Mouse (Mus musculus) forebrain, embryonic 14.5 days (tissue): Measurements from ENCODE around the gene Apex2. TPM values are rescaled to one million over a fixed set of nuclear protein-coding genes. Genes with fewer than 3 reads are reported as not detected.

Source experiments
- ATAC-seq: fragments of 200-750 bp; cut with Nextera tagmentation; 2 replicates; pipeline ENCODE4 v1.8.0; 2017; ENCODE audit warnings: mild to moderate bottlenecking, moderate library complexity
- DNase-seq: peaks from one replicate; pipeline ENCODE4 v3.0.0-alpha.2; 2015; ENCODE audit warnings: low spot score
- H3K27ac ChIP-seq: fragments of 300-500 bp; sonication (generic); 2 replicates; pipeline ENCODE4 v1.5.1; 2014; ENCODE audit warnings: low read depth, mild to moderate bottlenecking, control low read depth, low read length, moderate library complexity
- H3K27me3 ChIP-seq: fragments of 300-500 bp; sonication (generic); replicated peaks from 2 replicates; pipeline ENCODE4 v1.6.1; 2014; ENCODE audit warnings: low read length, control low read depth, mixed read lengths; ENCODE audit not compliant: control insufficient read depth, insufficient read depth
- H3K36me3 ChIP-seq: fragments of 300-500 bp; sonication (generic); 2 replicates; pipeline ENCODE4 v1.6.1; 2014; ENCODE audit warnings: low read length, control low read depth; ENCODE audit not compliant: control insufficient read depth, insufficient read depth
- H3K4me1 ChIP-seq: fragments of 300-500 bp; sonication (generic); 2 replicates; pipeline ENCODE4 v1.6.1; 2014; ENCODE audit warnings: antibody characterized with exemption, low read length, control low read depth; ENCODE audit not compliant: control insufficient read depth, insufficient read depth
- H3K4me2 ChIP-seq: fragments of 300-500 bp; sonication (generic); 2 replicates; pipeline ENCODE4 v1.6.1; 2014; ENCODE audit warnings: mild to moderate bottlenecking, control low read depth, low read length
- H3K4me3 ChIP-seq: fragments of 300-500 bp; sonication (generic); 2 replicates; pipeline ENCODE4 v1.5.1; 2014; ENCODE audit warnings: low read depth, low read length, control low read depth
- H3K9ac ChIP-seq: fragments of 300-500 bp; sonication (generic); 2 replicates; pipeline ENCODE4 v1.6.1; 2014; ENCODE audit warnings: mild to moderate bottlenecking, low read length, control low read depth, moderate library complexity
- H3K9me3 ChIP-seq: fragments of 300-500 bp; sonication (generic); replicated peaks from 2 replicates; pipeline ENCODE4 v1.6.1; 2016; ENCODE audit warnings: low read length, control low read depth, mixed read lengths; ENCODE audit not compliant: control insufficient read depth
- WGBS: fragments of 180-500 bp; shearing (Covaris S2); extraction: QIAGEN DNeasy Blood & Tissue Kit; methylation state at CpG from one replicate; pipeline ENCODE4 v1.1.7; 2014; 5-methylcytosine and 5-hydroxymethylcytosine counted together
- polyA plus RNA-seq: library from polyadenylated mRNA; unstranded; fragments of >200 nt; fragmentation: Nextera tagmentation; extraction: Ambion mirVana; gene quantifications from 2 replicates; pipeline ENCODE4 v1.2.1, GENCODE M21; 2014

The Apex2 gene
- polyA plus RNA-seq, 1 experiment from 2014 or later = 21.5 TPM

- Histone ChIP-seq H3K27me3 (no peaks in the 10 kb centered on the region), H3K4me3 (no peak overlapping the region), H3K27ac (no peak overlapping the region), H3K4me2 (no peak overlapping the region), H3K4me1 (no peaks in the 10 kb centered on the region), H3K9me3 (no peaks in the 10 kb centered on the region), H3K36me3 (peaks cover 8% of the 10 kb centered on the region), H3K9ac (no peak overlapping the region)
- ATAC-seq (no peak), DNase-seq (no peak)
These were observed 7.7 kb downstream of the Apex2 start for GRCm38 (mm10) chrX:150581921-150582320.

- DNase-seq (no peak), ATAC-seq (no peak)
- Histone ChIP-seq H3K4me3 (no peak overlapping the region), H3K27me3 (no peaks in the 10 kb centered on the region), H3K9me3 (no peaks in the 10 kb centered on the region), H3K9ac (no peak overlapping the region), H3K27ac (no peak overlapping the region), H3K4me2 (no peak overlapping the region), H3K36me3 (0 out of 2 replicates have a peak, but pooled peaks cover 3% of the 10 kb centered on the region), H3K4me1 (no peaks in the 10 kb centered on the region)
- 91% methylated on average over 12 of the region's 12 CpGs for WGBS
These were observed 24.9 kb downstream of the Apex2 start for GRCm38 (mm10) chrX:150564644-150565357.

GRCm38 (mm10) chrX:150554032-150554431, 35.6 kb downstream of the Apex2 start:
- H3K9me3 ChIP-seq = no peaks in the 10 kb centered on the region
- no peak overlapping the region for H3K4me2 ChIP-seq
- ATAC-seq (no peak), DNase-seq (no peak)
- no peak overlapping the region for H3K27ac ChIP-seq
- no peak overlapping the region for H3K9ac ChIP-seq
- H3K4me3 ChIP-seq = no peak overlapping the region
- H3K27me3 ChIP-seq = no peaks in the 10 kb centered on the region
- WGBS = 87% methylated on average over 3 of the region's 3 CpGs
- H3K36me3 ChIP-seq = 0 out of 2 replicates have a peak, but pooled peaks cover 2% of the 10 kb centered on the region
- H3K4me1 ChIP-seq = no peaks in the 10 kb centered on the region

- no peak overlapping the region for H3K27ac ChIP-seq
- 84% methylated on average over 2 of the region's 2 CpGs for WGBS
- no peaks in the 10 kb centered on the region for H3K4me1 ChIP-seq
- H3K36me3 ChIP-seq = 0 out of 2 replicates have a peak, but pooled peaks cover 2% of the 10 kb centered on the region
- DNase-seq = no peak
- no peak for ATAC-seq
- no peaks in the 10 kb centered on the region for H3K27me3 ChIP-seq
- H3K4me2 ChIP-seq = no peak overlapping the region
- H3K4me3 ChIP-seq = no peak overlapping the region
- H3K9ac ChIP-seq = no peak overlapping the region
- no peaks in the 10 kb centered on the region for H3K9me3 ChIP-seq
These were observed 37.7 kb downstream of the Apex2 start for GRCm38 (mm10) chrX:150551986-150552385.

- no peak overlapping the region for H3K4me3 ChIP-seq
- WGBS = 83% methylated on average over 3 of the region's 3 CpGs
- H3K36me3 ChIP-seq = 0 out of 2 replicates have a peak, but pooled peaks cover 2% of the 10 kb centered on the region
- no peak overlapping the region for H3K27ac ChIP-seq
- no peaks in the 10 kb centered on the region for H3K27me3 ChIP-seq
- H3K9me3 ChIP-seq = no peaks in the 10 kb centered on the region
- H3K9ac ChIP-seq = no peak overlapping the region
- ATAC-seq = no peak
- H3K4me1 ChIP-seq = no peaks in the 10 kb centered on the region
- DNase-seq = no peak
- no peak overlapping the region for H3K4me2 ChIP-seq
These were observed 40.0 kb downstream of the Apex2 start for GRCm38 (mm10) chrX:150549639-150550038.

GRCm38 (mm10) chrX:150547239-150547638, 42.4 kb downstream of the Apex2 start, which contains the start of gene Alas2:
Alas2 (plus strand) TSS chrX:150547375.
- no peak for ATAC-seq
- 46% methylated on average over 5 of the region's 5 CpGs for WGBS

GRCm38 (mm10) chrX:150541684-150542083, 48.0 kb downstream of the Apex2 start:
- H3K36me3 ChIP-seq = no peaks in the 10 kb centered on the region
- no peak overlapping the region for H3K27ac ChIP-seq
- H3K4me2 ChIP-seq = no peak overlapping the region
- ATAC-seq (no peak), DNase-seq (no peak)
- H3K4me3 ChIP-seq = no peak overlapping the region
- H3K9me3 ChIP-seq = no peaks in the 10 kb centered on the region
- H3K4me1 ChIP-seq = no peaks in the 10 kb centered on the region
- H3K27me3 ChIP-seq = no peaks in the 10 kb centered on the region
- H3K9ac ChIP-seq = no peak overlapping the region

More at GRCm38 (mm10) chrX:150547239-150547638, 42.4 kb downstream of the Apex2 start, which contains the start of gene Alas2:
- Histone ChIP-seq H3K9me3 (no peaks in the 10 kb centered on the region), H3K27ac (no peak within 1 kb of the TSS), H3K4me2 (no peak within 1 kb of the TSS), H3K4me3 (no peak within 1 kb of the TSS), H3K36me3 (no peaks in the 10 kb centered on the region), H3K9ac (no peak within 1 kb of the TSS), H3K27me3 (no peaks in the 10 kb centered on the region), H3K4me1 (no peaks in the 10 kb centered on the region)
- no peak for DNase-seq

- H3K4me1 ChIP-seq = no peaks in the 10 kb centered on the region
- WGBS = 89% methylated on average over 2 of the region's 2 CpGs
- H3K9me3 ChIP-seq = no peaks in the 10 kb centered on the region
- no peaks in the 10 kb centered on the region for H3K36me3 ChIP-seq
- no peak overlapping the region for H3K4me2 ChIP-seq
- no peak for ATAC-seq
- DNase-seq = no peak
- H3K27me3 ChIP-seq = no peaks in the 10 kb centered on the region
- no peak overlapping the region for H3K9ac ChIP-seq
- H3K27ac ChIP-seq = no peak overlapping the region
- no peak overlapping the region for H3K4me3 ChIP-seq
These were observed 49.6 kb downstream of the Apex2 start for GRCm38 (mm10) chrX:150540111-150540510.

- no peaks in the 10 kb centered on the region for H3K9me3 ChIP-seq
- no peaks in the 10 kb centered on the region for H3K27me3 ChIP-seq
- 79% methylated on average over 1 of the region's 1 CpGs for WGBS
- DNase-seq (no peak), ATAC-seq (no peak)
- no peaks in the 10 kb centered on the region for H3K36me3 ChIP-seq
- H3K9ac ChIP-seq = no peak overlapping the region
- no peak overlapping the region for H3K27ac ChIP-seq
- no peaks in the 10 kb centered on the region for H3K4me1 ChIP-seq
- H3K4me2 ChIP-seq = no peak overlapping the region
- no peak overlapping the region for H3K4me3 ChIP-seq
These were observed 73.2 kb downstream of the Apex2 start for GRCm38 (mm10) chrX:150516477-150516876.
